Mouse (Mus musculus) E14TG2a.4 (cell line): Measurements from ENCODE around the gene Bfsp2.

Experiments used
- CTCF ChIP-seq: conservative IDR thresholded peaks from 2 replicates; pipeline ENCODE4 v1.5.1; 2014; ENCODE audit warnings: low read length
- NANOG ChIP-seq: IDR thresholded peaks from 2 replicates; pipeline ENCODE4 v1.6.1; 2014; ENCODE audit warnings: borderline replicate concordance, low read length, mixed read lengths

DNA sequence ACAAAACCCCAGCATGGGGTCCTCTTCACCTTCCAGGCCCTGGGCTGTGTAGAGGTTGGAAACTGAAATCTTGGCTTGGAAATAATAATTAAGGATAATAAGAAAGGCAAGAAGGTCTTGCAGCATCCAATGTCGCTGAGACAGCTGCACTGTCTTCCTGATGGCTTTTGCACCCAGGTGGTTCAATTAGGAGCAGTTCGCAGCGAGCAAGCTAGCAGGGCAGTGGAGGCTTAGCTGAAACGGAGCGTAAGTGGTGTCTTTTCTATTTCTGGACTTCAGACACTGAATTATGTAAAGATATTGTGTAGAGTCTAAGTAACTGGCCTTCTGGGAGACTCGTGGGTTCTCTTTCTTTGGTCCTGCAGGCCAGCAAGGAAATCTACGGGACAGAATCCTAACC is 56.8 kb downstream of the Bfsp2 start:
- no peak for TF ChIP-seq CTCF
- TF ChIP-seq NANOG, result no peak
